Mouse (Mus musculus) liver, adult 2 months (tissue): ENCODE data around the gene Ttc7. TPM values are rescaled to one million over a fixed set of nuclear protein-coding genes. Genes with fewer than 3 reads are reported as not detected.

ENCODE experiments used
- DNase-seq: peaks from one replicate; pipeline ENCODE4 v3.0.0-alpha.2; 2011; ENCODE audit warnings: low read depth, low spot score; ENCODE audit errors: extremely low read depth
- H3K27ac ChIP-seq: fragments of 200-500 bp; replicated peaks from 2 replicates; pipeline ENCODE4 v1.5.1; 2012; ENCODE audit warnings: low read depth, mild to moderate bottlenecking, control low read depth, inconsistent platforms, low read length; ENCODE audit not compliant: insufficient read depth
- H3K27me3 ChIP-seq: fragments of 200-500 bp; 2 replicates; pipeline ENCODE4 v1.6.1; 2012; ENCODE audit warnings: mild to moderate bottlenecking, moderate library complexity, low read length, inconsistent platforms; ENCODE audit not compliant: control insufficient read depth, insufficient read depth
- H3K36me3 ChIP-seq: fragments of 200-500 bp; 2 replicates; pipeline ENCODE4 v1.6.1; 2012; ENCODE audit warnings: low read length, inconsistent platforms; ENCODE audit not compliant: control insufficient read depth, insufficient read depth
- H3K4me1 ChIP-seq: fragments of 200-500 bp; 2 replicates; pipeline ENCODE4 v1.6.1; 2011; ENCODE audit warnings: low read length; ENCODE audit not compliant: control insufficient read depth, insufficient read depth
- H3K4me3 ChIP-seq: fragments of 200-500 bp; 2 replicates; pipeline ENCODE4 v1.5.1; 2011; ENCODE audit warnings: low read depth, mild to moderate bottlenecking, control low read depth, low read length, moderate library complexity; ENCODE audit not compliant: insufficient read depth
- H3K79me2 ChIP-seq: fragments of 200-500 bp; 2 replicates; pipeline ENCODE4 v1.6.1; 2012; ENCODE audit warnings: inconsistent platforms, mild to moderate bottlenecking, low read length, moderate library complexity; ENCODE audit not compliant: control insufficient read depth, insufficient read depth
- H3K9ac ChIP-seq: fragments of 200-500 bp; 2 replicates; pipeline ENCODE4 v1.6.1; 2012; ENCODE audit warnings: low read depth, mild to moderate bottlenecking, control low read depth, inconsistent platforms, low read length
- CTCF ChIP-seq: fragments of 200-500 bp; IDR thresholded peaks from 2 replicates; pipeline ENCODE4 v1.5.1; 2011; ENCODE audit warnings: low read depth, low read length, control low read depth
- POLR2A ChIP-seq: fragments of 200-500 bp; IDR thresholded peaks from 2 replicates; pipeline ENCODE4 v1.6.1; 2011; ENCODE audit warnings: low read length, control low read depth; ENCODE audit not compliant: insufficient read depth; ENCODE audit errors: extremely low read depth
- WGBS: fragments of 180-500 bp; shearing (Covaris S2); methylation state at CpG from one replicate; pipeline ENCODE4 v1.1.7; 2018; 5-methylcytosine and 5-hydroxymethylcytosine counted together
- polyA plus RNA-seq: library from polyadenylated mRNA; depleted of rRNA; stranded (reverse); fragments of >200 nt; gene quantifications from 2 replicates; pipeline ENCODE4 v1.2.3, GENCODE M21; 2012
- total RNA-seq: library from RNA; depleted of rRNA; stranded (reverse); fragments of >200 nt; gene quantifications from 2 replicates; pipeline ENCODE4 v1.2.3, GENCODE M21; 2014

The Ttc7 gene
- total and polyA plus RNA-seq, 2 experiments, result 19.0 to 36.5 TPM

DNA sequence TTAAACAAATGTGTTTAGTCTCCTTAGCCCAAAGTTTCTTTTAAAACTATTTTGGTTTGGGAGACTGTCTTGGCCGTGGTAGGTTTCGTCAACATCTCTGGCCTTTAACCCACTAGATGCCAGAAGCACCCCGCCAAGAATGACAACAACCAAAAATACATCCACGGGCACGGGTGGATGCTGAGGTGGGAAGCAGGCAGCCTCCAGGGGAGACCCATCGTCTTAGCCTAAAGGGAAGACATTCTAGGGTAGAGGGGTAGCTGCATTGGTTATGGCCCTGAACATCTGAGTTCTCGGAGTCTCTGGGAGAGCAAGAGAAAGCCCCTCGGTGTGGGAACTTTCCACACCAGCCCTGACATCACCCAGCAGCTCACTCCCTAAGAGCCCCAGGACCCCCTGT is 31.4 kb downstream of the Ttc7 start:
- Histone ChIP-seq H3K27me3 (no peaks in the 10 kb centered on the region), H3K4me1 (peaks cover 23% of the 10 kb centered on the region), H3K36me3 (peaks cover 3% of the 10 kb centered on the region; the same call in 1 of the 2 replicates), H3K79me2 (no peaks in the 10 kb centered on the region), H3K27ac (no peak overlapping the region), H3K9ac (no peak overlapping the region), H3K4me3 (no peak overlapping the region)
- no peak for DNase-seq
- WGBS, result 88% methylated on average over 8 of the region's 8 CpGs
- TF ChIP-seq POLR2A, result no peak
- no peak for TF ChIP-seq CTCF

DNA sequence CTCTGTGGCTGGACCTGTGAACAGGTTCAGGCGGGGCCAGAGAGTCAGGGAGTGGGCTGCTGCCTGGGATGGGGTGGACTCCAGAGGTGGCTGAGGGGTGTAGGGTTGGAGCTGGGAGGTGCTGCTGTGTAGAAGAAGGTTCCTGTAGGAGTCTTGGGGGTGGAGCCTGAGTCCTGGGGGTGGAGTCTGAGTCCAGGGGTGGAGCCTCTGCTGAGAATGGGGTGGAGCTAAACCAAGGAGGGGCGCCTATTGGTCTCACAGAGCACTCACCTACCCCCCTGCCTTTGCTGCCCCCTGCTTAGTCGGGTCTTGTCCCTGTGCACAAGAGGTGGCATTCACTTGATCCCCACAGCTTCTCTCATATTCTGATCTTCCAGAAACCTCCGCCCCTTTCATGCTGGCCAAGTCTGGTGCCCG is 31.9 kb downstream of the Ttc7 start:
- Histone ChIP-seq H3K4me3 (no peak overlapping the region), H3K27ac (no peak overlapping the region), H3K36me3 (no peaks in the 10 kb centered on the region; the same call in 1 of the 2 replicates), H3K27me3 (no peaks in the 10 kb centered on the region), H3K9ac (no peak overlapping the region), H3K4me1 (peaks cover 23% of the 10 kb centered on the region), H3K79me2 (no peaks in the 10 kb centered on the region)
- 64% methylated on average over 5 of the region's 5 CpGs for WGBS
- no peak for DNase-seq
- TF ChIP-seq CTCF, result no peak
- no peak for TF ChIP-seq POLR2A

DNA sequence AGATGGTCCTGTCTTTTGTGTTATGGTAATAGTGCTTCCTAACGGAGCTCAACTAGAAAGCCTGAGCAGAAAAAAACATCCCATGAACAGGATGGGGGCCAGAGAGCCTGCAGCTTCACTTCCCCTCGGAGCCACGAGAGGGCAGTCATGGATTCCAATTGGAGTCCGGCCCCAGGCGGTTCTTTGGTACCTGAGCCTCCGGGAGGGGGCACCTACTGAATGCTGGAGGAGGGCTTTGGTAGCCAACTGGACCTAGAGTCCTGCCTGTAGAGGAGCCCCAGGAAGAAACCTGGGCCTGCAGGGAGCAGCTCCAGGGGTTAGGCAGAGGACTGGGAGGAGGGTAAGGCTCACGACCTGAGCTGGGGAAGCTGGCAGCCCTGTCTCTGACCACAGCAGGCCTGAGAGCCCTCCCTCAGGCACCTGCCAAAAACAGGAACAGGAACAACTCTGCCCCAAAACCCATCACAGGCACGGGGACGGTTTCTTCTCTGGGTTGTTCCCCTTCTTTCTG is 32.4 kb downstream of the Ttc7 start:
- TF ChIP-seq POLR2A (no peak), CTCF (peak; percentile 91)
- Histone ChIP-seq H3K4me1 (peaks cover 23% of the 10 kb centered on the region), H3K79me2 (no peaks in the 10 kb centered on the region), H3K4me3 (no peak overlapping the region), H3K9ac (0 out of 2 replicates have a peak overlapping the region, but pooled peaks have one; percentile 7), H3K27me3 (no peaks in the 10 kb centered on the region), H3K27ac (peak overlapping the region; percentile 32), H3K36me3 (no peaks in the 10 kb centered on the region; the same call in 1 of the 2 replicates)
- DNase-seq, result peak; percentile 59
- 3% methylated on average over 9 of the region's 9 CpGs for WGBS

DNA sequence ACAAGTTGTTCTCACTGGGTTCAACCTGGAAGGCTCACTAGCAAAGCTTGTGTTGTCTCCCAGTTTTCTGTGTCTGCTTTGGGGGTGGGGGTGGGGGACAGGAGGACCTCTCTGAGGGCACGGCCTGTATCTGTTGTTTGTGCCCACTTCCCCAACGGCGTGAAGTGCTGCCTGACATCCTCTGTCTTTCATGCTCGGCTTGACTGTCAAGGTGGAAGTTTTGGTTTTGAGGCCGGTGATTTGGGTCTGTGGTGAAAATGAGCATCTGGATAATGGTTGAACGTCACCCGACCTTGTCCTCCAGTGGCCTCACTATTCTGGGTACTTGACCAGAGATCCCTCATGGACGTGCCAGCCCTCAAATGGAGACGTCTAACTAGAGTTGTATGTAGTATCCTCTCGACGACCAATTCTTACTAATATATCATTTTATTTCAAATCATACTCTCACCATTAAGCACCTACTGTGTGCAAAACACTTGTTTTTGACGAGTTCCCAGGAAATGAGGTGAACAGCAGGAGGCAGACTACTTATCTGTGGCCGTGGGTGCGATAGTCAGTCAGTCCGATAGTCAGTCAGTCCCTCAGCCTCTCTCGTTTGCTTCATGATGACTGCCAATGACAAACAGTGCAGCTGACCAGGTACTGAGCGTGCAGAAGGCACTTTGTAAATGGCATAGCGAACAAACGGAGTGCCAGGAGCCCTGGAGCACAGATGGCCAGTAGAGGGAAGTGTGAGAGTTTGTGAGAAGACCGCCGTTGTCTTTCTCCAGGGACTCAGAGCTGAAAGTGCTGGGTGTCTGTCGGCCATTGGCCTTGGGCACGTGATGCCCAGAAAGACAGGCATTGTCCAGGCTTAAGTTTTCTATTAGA is 33.4 kb downstream of the Ttc7 start:
- Histone ChIP-seq H3K9ac (peak overlapping the region; percentile 0; the same call in 1 of the 2 replicates), H3K79me2 (no peaks in the 10 kb centered on the region), H3K4me1 (peaks cover 23% of the 10 kb centered on the region), H3K27me3 (no peaks in the 10 kb centered on the region), H3K4me3 (no peak overlapping the region), H3K27ac (peak overlapping the region; percentile 65), H3K36me3 (no peaks in the 10 kb centered on the region)
- no peak for TF ChIP-seq POLR2A
- 0 out of 2 replicates have a peak, but pooled peaks have one; percentile 1 for TF ChIP-seq CTCF
- 39% methylated on average over 23 of the region's 23 CpGs for WGBS
- peak; percentile 67 for DNase-seq

DNA sequence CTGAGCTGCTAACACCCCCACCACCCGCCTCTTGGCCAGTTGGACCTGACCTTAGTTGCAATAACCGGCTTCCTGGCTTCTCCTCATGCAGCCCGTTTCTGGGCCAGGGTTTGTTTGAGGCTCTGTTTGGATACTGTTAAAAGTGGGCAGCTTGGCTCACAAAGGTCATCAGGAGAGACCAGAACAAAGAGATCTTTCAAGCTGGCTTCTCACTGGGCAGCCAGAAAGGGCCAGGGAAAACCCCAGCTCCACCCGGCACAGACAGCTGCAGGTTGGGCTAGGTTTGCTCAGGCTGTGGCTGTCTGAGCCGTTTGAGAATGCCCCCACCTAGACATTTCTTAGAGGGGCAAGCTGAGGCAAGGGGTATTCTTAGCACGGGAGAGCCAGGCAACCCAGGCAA is 34.6 kb downstream of the Ttc7 start:
- WGBS, result 13% methylated on average over 6 of the region's 6 CpGs
- H3K4me3 ChIP-seq, result no peak overlapping the region
- peak; percentile 98 for DNase-seq
- peak overlapping the region; percentile 84 for H3K27ac ChIP-seq
- H3K27me3 ChIP-seq, result no peaks in the 10 kb centered on the region
- no peaks in the 10 kb centered on the region for H3K79me2 ChIP-seq
- H3K36me3 ChIP-seq, result peaks cover 6% of the 10 kb centered on the region
- TF ChIP-seq CTCF (no peak), POLR2A (no peak)
- peak overlapping the region; percentile 18; the same call in 1 of the 2 replicates for H3K9ac ChIP-seq
- H3K4me1 ChIP-seq, result peaks cover 23% of the 10 kb centered on the region

DNA sequence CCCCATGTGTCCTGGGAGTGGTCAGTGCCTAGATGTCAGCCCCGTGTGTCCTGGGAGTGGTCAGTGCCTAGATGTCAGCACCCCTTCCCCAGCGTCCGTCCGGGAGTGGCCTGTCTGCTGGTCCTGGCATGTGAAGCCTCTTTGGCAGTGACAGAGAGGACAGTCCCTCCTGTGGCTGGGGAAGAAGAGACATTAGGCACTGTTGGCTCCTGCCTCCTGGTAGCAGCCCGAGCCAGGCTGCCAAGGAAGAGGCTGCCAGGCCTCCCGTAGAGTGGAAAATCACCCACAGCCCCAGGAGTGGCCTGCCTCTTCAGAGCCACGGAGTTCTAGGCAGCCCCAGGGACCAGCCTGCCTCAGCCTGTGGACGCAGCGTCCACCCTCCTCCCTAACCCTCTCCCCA is 35.3 kb downstream of the Ttc7 start:
- Histone ChIP-seq H3K27me3 (no peaks in the 10 kb centered on the region), H3K27ac (peak overlapping the region; percentile 84), H3K4me3 (peak overlapping the region; percentile 15; the same call in 1 of the 2 replicates), H3K36me3 (peaks cover 9% of the 10 kb centered on the region), H3K79me2 (no peaks in the 10 kb centered on the region), H3K9ac (peak overlapping the region; percentile 29), H3K4me1 (peaks cover 23% of the 10 kb centered on the region)
- peak; percentile 33 for TF ChIP-seq CTCF
- TF ChIP-seq POLR2A, result no peak
- peak; percentile 87 for DNase-seq
- WGBS, result 30% methylated on average over 9 of the region's 9 CpGs
